Mouse (Mus musculus): ENCODE data around the gene Gm20695. TPM values are rescaled to one million over a fixed set of nuclear protein-coding genes. Genes with fewer than 3 reads are reported as not detected.
"Not testable (repeated sequence)": the region's sequence is repeated elsewhere in the genome, so short reads cannot be mapped to it uniquely, and the experiment has no call there.

Gene Gm20695
- polyA plus RNA-seq, 1 experiment from 2014 or later, result 5.2 TPM

DNA sequence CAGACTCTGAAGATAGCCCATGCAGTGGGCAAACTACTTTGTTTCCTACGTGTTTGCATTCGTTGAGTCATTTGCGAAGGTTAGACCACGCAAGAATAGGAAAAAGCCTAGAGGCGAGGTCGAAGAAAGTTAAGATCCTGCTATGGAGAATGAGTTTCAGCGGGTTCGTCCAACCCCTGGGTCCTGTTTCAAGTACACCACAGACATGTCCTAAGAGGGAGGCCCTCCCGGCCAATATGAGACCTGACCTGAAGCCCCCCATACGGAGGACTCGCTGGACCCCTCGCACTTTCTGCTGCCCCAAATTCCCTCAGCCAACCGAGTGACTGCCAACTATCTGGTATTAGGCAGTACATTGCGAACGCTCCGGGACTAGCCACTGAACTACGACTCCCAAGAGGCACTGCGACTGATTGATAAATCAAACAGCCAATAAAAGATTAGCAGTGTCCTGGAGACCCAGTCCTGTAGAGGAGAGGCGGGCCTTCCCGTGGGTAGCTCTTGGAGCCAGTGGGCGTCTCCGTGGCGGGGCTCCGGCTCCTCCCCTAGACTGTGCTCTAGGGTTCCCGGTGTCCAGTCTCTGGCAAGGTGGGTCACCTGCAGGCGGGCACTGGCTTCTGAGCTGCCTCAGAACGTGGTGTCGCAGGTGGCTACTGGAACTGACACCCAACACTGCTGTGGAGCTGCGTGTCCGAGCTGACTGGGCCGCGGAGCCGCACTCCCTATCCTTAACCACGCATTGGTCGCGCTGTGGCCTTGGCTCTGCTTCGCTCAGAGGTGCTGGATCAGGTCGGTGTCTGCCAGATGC, 37.5 kb upstream of the Gm20695 start, which contains the start of gene Zfp174:
Gene Zfp174, plus strand, starts transcription at position 558 of the 808 bp plus-strand sequence.
- Histone ChIP-seq H3K4me3 (ENCODE audit: low read depth, low read length) (peak within 1 kb of the TSS; percentile 62), H3K4me2 (replicated peaks; ENCODE audit: low read depth, low read length) (peak within 1 kb of the TSS; percentile 70), H3K27me3 (replicated peaks; ENCODE audit: insufficient read depth, low read length) (no peaks in the 10 kb centered on the region), H3K27ac (ENCODE audit: low read length) (peak within 1 kb of the TSS; percentile 59; the same call in 1 of the 2 replicates), H3K36me3 (ENCODE audit: insufficient read depth, low read length) (no peaks in the 10 kb centered on the region), H3K4me1 (ENCODE audit: insufficient read depth, low read depth, low read length) (peaks cover 6% of the 10 kb centered on the region; the same call in 1 of the 2 replicates), H3K9me3 (ENCODE audit: low read length) (no peaks in the 10 kb centered on the region), H3K9ac (replicated peaks; ENCODE audit: low read depth) (peak within 1 kb of the TSS; percentile 75)
- DNase-seq (ENCODE audit: low spot score), result peak; percentile 99
- 2% methylated on average over 38 of the region's 38 CpGs for WGBS
- TF ChIP-seq EP300 (IDR thresholded peaks at IDR 0.05), result no peak
- TF ChIP-seq CTCF (IDR thresholded peaks at IDR 0.05), result peak; percentile 36
- peak; percentile 100 for ATAC-seq

DNA sequence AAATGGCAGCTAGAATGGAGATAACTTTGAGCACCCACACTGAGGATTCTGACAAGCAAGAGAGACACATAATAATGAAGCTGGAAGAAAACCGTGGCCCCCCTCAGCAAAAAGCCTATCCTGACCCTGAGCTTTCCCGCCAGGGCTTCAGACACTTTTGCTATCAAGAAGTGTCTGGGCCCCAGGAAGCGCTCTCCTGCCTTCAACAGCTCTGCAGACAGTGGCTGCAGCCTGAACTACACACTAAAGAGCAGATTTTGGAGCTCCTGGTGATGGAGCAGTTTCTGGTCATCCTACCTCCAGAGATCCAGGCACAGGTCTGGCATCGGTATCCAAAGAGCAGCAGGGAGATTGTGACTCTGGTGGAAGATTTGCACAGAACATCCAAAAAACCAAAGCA, 36.6 kb upstream of the Gm20695 start:
- 60% methylated on average over 4 of the region's 4 CpGs for WGBS
- DNase-seq (ENCODE audit: low spot score), result peak; percentile 11
- Histone ChIP-seq H3K9ac (replicated peaks; ENCODE audit: low read depth) (no peak overlapping the region), H3K27me3 (replicated peaks; ENCODE audit: insufficient read depth, low read length) (no peaks in the 10 kb centered on the region), H3K36me3 (ENCODE audit: insufficient read depth, low read length) (no peaks in the 10 kb centered on the region), H3K4me3 (ENCODE audit: low read depth, low read length) (peak overlapping the region; percentile 62; the same call in 1 of the 2 replicates), H3K9me3 (ENCODE audit: low read length) (no peaks in the 10 kb centered on the region), H3K27ac (ENCODE audit: low read length) (no peak overlapping the region), H3K4me2 (replicated peaks; ENCODE audit: low read depth, low read length) (peak overlapping the region; percentile 70; the same call in 1 of the 2 replicates), H3K4me1 (ENCODE audit: insufficient read depth, low read depth, low read length) (peaks cover 6% of the 10 kb centered on the region; the same call in 1 of the 2 replicates)
- TF ChIP-seq EP300 (IDR thresholded peaks at IDR 0.05) (no peak), CTCF (IDR thresholded peaks at IDR 0.05) (no peak)
- no peak for ATAC-seq

DNA sequence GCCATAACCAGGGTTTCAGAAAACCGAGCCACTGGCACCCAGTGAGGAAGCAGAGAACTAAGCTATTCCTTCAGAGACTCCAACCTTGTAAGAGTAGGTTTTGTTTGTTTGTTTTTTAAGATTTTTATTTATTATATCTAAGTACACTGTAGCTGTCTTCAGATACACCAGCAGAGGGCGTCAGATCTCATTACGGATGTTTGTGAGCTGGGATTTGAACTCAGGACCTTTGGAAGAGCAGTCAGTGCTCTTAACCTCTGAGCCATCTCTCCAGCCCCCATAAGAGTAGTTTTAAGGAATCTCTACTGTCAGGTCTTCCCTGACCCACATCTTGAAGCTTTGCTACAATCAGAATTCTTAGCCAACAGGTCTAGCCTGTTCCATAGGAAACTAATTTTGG, 36.0 kb upstream of the Gm20695 start:
- Histone ChIP-seq H3K4me2 (replicated peaks; ENCODE audit: low read depth, low read length) (no peak overlapping the region), H3K27me3 (replicated peaks; ENCODE audit: insufficient read depth, low read length) (no peaks in the 10 kb centered on the region), H3K9ac (replicated peaks; ENCODE audit: low read depth) (no peak overlapping the region), H3K4me3 (ENCODE audit: low read depth, low read length) (no peak overlapping the region), H3K4me1 (ENCODE audit: insufficient read depth, low read depth, low read length) (peaks cover 6% of the 10 kb centered on the region; the same call in 1 of the 2 replicates), H3K36me3 (ENCODE audit: insufficient read depth, low read length) (no peaks in the 10 kb centered on the region), H3K9me3 (ENCODE audit: low read length) (no peaks in the 10 kb centered on the region), H3K27ac (ENCODE audit: low read length) (no peak overlapping the region)
- DNase-seq (ENCODE audit: low spot score), result no peak
- no peak for ATAC-seq
- 68% methylated on average over 3 of the region's 3 CpGs for WGBS
- TF ChIP-seq EP300 (IDR thresholded peaks at IDR 0.05), result no peak
- TF ChIP-seq CTCF (IDR thresholded peaks at IDR 0.05), result peak; percentile 29

DNA sequence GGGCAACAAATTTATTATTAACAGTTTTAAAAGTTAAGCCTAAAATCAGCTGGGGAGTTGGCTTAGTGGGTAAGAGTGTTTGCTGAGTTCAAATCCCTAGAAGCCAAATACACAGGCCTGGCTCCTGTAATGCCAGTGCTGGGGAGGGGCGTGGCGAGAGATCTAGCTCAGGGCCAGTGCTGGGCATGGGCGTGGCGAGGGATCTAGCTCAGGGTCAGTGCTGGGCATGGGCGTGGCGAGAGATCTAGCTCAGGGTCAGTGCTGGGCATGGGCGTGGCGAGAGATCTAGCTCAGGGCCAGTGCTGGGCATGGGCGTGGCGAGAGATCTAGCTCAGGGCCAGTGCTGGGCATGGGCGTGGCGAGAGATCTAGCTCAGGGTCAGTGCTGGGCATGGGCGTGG, 33.1 kb upstream of the Gm20695 start:
- not testable (repeated sequence) for H3K4me1 ChIP-seq (ENCODE audit: insufficient read depth, low read depth, low read length); DNase-seq (ENCODE audit: low spot score); H3K4me3 ChIP-seq (ENCODE audit: low read depth, low read length); H3K9ac ChIP-seq (replicated peaks; ENCODE audit: low read depth); ATAC-seq; H3K36me3 ChIP-seq (ENCODE audit: insufficient read depth, low read length); H3K27me3 ChIP-seq (replicated peaks; ENCODE audit: insufficient read depth, low read length); H3K27ac ChIP-seq (ENCODE audit: low read length); H3K9me3 ChIP-seq (ENCODE audit: low read length); H3K4me2 ChIP-seq (replicated peaks; ENCODE audit: low read depth, low read length)
- WGBS, result 88% methylated on average over 8 of the region's 13 CpGs

DNA sequence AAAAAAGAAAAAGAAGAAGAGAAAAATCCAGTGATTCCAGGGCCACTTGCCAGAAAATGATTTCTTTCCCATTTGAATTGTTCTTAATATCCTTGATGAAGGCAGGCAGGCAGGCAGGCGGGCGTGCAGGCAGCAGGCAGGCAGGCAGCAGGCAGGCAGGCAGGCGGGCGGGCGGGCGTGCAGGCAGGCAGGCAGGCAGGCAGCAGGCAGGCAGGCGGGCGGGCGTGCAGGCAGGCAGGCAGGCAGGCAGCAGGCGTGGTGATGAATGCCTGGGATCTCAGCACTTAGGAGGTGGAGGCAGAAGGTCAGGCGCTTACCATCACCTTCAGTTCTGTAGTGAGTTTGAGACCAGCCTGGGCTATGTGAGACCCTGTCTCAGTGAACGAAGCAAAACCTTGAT, 31.9 kb upstream of the Gm20695 start:
- 37% methylated on average over 10 of the region's 12 CpGs for WGBS
- no peaks in the 10 kb centered on the region for H3K9me3 ChIP-seq (ENCODE audit: low read length)
- no peak overlapping the region for H3K9ac ChIP-seq (replicated peaks; ENCODE audit: low read depth)
- TF ChIP-seq EP300 (IDR thresholded peaks at IDR 0.05) (no peak), CTCF (IDR thresholded peaks at IDR 0.05) (no peak)
- H3K4me3 ChIP-seq (ENCODE audit: low read depth, low read length), result no peak overlapping the region
- no peak for DNase-seq (ENCODE audit: low spot score)
- no peaks in the 10 kb centered on the region for H3K27me3 ChIP-seq (replicated peaks; ENCODE audit: insufficient read depth, low read length)
- no peak overlapping the region for H3K27ac ChIP-seq (ENCODE audit: low read length)
- no peak for ATAC-seq
- H3K36me3 ChIP-seq (ENCODE audit: insufficient read depth, low read length), result no peaks in the 10 kb centered on the region
- peaks cover 4% of the 10 kb centered on the region; the same call in 1 of the 2 replicates for H3K4me1 ChIP-seq (ENCODE audit: insufficient read depth, low read depth, low read length)
- H3K4me2 ChIP-seq (replicated peaks; ENCODE audit: low read depth, low read length), result no peak overlapping the region

DNA sequence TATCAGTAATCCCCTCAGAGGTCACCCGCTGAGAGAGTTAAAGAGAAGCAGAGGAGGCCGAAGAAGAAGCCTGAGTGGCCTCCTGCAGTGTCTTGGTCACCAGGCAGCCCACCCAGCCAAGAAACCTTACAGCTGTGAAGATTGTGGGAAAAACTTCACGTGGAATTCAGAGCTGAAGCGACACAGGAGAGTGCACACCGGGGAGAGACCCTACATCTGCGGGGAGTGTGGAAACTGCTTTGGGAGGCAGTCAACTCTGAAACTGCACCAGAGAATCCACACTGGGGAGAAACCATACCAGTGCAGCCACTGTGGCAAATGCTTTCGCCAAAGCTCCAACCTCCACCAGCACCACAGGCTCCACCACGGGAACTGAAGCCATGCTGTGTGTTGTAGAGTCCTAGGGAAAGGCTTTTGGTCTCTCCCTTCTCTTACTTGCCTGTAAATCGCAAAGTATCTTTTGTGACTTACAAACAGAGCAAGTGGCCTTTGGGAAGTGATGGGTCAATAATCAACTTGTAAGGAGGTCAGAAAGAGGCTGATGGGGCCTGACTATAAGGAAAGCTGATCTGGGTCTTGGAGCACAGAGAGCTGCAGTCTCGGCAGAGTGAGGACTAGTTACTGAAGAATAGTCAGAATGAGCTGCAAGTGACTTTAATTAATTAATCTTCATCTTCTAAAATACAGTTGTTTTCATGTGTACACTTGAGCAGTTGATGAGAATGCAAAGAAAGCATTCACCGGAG, 29.8 kb upstream of the Gm20695 start:
- TF ChIP-seq CTCF (IDR thresholded peaks at IDR 0.05) (no peak), EP300 (IDR thresholded peaks at IDR 0.05) (no peak)
- no peak overlapping the region for H3K9ac ChIP-seq (replicated peaks; ENCODE audit: low read depth)
- WGBS, result 66% methylated on average over 11 of the region's 11 CpGs
- no peak overlapping the region for H3K27ac ChIP-seq (ENCODE audit: low read length)
- no peak for ATAC-seq
- no peak for DNase-seq (ENCODE audit: low spot score)
- H3K9me3 ChIP-seq (ENCODE audit: low read length), result no peaks in the 10 kb centered on the region
- no peak overlapping the region for H3K4me2 ChIP-seq (replicated peaks; ENCODE audit: low read depth, low read length)
- no peaks in the 10 kb centered on the region for H3K36me3 ChIP-seq (ENCODE audit: insufficient read depth, low read length)
- H3K4me3 ChIP-seq (ENCODE audit: low read depth, low read length), result no peak overlapping the region
- no peaks in the 10 kb centered on the region for H3K27me3 ChIP-seq (replicated peaks; ENCODE audit: insufficient read depth, low read length)
- no peaks in the 10 kb centered on the region for H3K4me1 ChIP-seq (ENCODE audit: insufficient read depth, low read depth, low read length)
